Comparison of ENCODE assay signal across 29 mouse cellular contexts in genomic region chr2:157855814-157856213, GRCm38 (mm10). TPM values are rescaled to one million over a fixed set of nuclear protein-coding genes. Genes with fewer than 3 reads are reported as not detected.
"Had no signal": no experiment of that assay in that cellular context is flagged by ENCODE, and none has a peak within 500 bp of the region (broad histone marks: within the 10 kb centered on the region; RNA-seq: fewer than 3 reads in every experiment).

No protein-coding gene starts in this region.

- ATAC-seq: forebrain, embryonic 13.5 days; forebrain, embryonic 14.5 days; forebrain, embryonic 15.5 days; forebrain, embryonic 16.5 days; forebrain, postnatal 0 days had no signal

- H3K27me3 ChIP-seq: embryonic facial prominence, embryonic 12.5 days; embryonic facial prominence, embryonic 13.5 days; embryonic facial prominence, embryonic 15.5 days; forebrain, embryonic 12.5 days; forebrain, embryonic 13.5 days; forebrain, embryonic 15.5 days had no signal

- H3K27ac ChIP-seq: embryonic facial prominence, embryonic 10.5 days; embryonic facial prominence, embryonic 12.5 days; embryonic facial prominence, embryonic 13.5 days; embryonic facial prominence, embryonic 15.5 days; forebrain, embryonic 10.5 days; forebrain, embryonic 12.5 days; forebrain, embryonic 13.5 days; forebrain, embryonic 15.5 days; gastrocnemius, adult 2 months; heart, adult 2 months had no signal

- DNase-seq: cerebellum, adult 2 months; cerebellum, adult 8-10 months; cerebellum, adult 9-10 months; cerebellum, adult 9-11 months; cerebellum, postnatal 10 days; cerebellum, postnatal 14 days; cerebellum, postnatal 25 days; cerebellum, postnatal 36 days; embryo, embryonic 11 days; forebrain, postnatal 0 days; gastrocnemius, adult 2 months; gastrocnemius, postnatal 10 days; gastrocnemius, postnatal 14 days; gastrocnemius, postnatal 25 days; gastrocnemius, postnatal 36 days; heart, adult 18-20 months; heart, adult 2 months had no signal

- H3K4me3 ChIP-seq: embryonic facial prominence, embryonic 10.5 days; embryonic facial prominence, embryonic 12.5 days; embryonic facial prominence, embryonic 13.5 days; embryonic facial prominence, embryonic 15.5 days; erythroblast, embryonic 14.5 days; forebrain, embryonic 10.5 days; forebrain, embryonic 12.5 days; forebrain, embryonic 13.5 days; forebrain, embryonic 15.5 days; gastrocnemius, adult 2 months; heart, adult 2 months had no signal

- H3K36me3 ChIP-seq: embryonic facial prominence, embryonic 10.5 days; embryonic facial prominence, embryonic 12.5 days; embryonic facial prominence, embryonic 13.5 days; embryonic facial prominence, embryonic 15.5 days; forebrain, embryonic 10.5 days; forebrain, embryonic 12.5 days; forebrain, embryonic 15.5 days had no signal

- H3K9me3 ChIP-seq: embryonic facial prominence, embryonic 10.5 days; embryonic facial prominence, embryonic 12.5 days; embryonic facial prominence, embryonic 13.5 days; embryonic facial prominence, embryonic 15.5 days; forebrain, embryonic 10.5 days; forebrain, embryonic 12.5 days; forebrain, embryonic 13.5 days; forebrain, embryonic 15.5 days had no signal

- H3K9ac ChIP-seq: embryonic facial prominence, embryonic 12.5 days; embryonic facial prominence, embryonic 13.5 days; embryonic facial prominence, embryonic 15.5 days; forebrain, embryonic 12.5 days; forebrain, embryonic 13.5 days; forebrain, embryonic 15.5 days; forebrain, postnatal 0 days had no signal

- H3K4me2 ChIP-seq: embryonic facial prominence, embryonic 12.5 days; embryonic facial prominence, embryonic 13.5 days; embryonic facial prominence, embryonic 15.5 days; forebrain, embryonic 12.5 days; forebrain, embryonic 13.5 days; forebrain, embryonic 15.5 days had no signal

RNA-seq across cellular contexts. Expression of gene Vstm2l, which starts 58.6 kb away (rescaled TPM):
- polyA plus RNA-seq: erythroblast, embryonic 14.5 days; gonadal fat pad, adult 2 months had no signal
